Mouse (Mus musculus) T-helper 1 cell (primary cell): ENCODE results near the gene Ppm1n.

ENCODE experiments used
- in situ Hi-C: fragments of 300-600 bp; cut with MboI, MseI; formaldehyde crosslinking; loops from one replicate; pipeline ENCODE4 v1.15.1; 2025; ENCODE audit warnings: high pct_unique_total_duplicates

The Ppm1n gene

GRCm38 (mm10) chr7:19307739-19308453 is 28.0 kb upstream of the Ppm1n start:
- in situ Hi-C loops: loop anchor here (5.0 kb wide), 1 partner anchor 34 kb away; the partner anchor contains the start of gene Ercc1

GRCm38 (mm10) chr7:19306819-19307738 is 27.2 kb upstream of the Ppm1n start:
- in situ Hi-C loops: loop anchor here (5.0 kb wide), 1 partner anchor 35 kb away; the partner anchor contains the start of gene Ercc1

DNA sequence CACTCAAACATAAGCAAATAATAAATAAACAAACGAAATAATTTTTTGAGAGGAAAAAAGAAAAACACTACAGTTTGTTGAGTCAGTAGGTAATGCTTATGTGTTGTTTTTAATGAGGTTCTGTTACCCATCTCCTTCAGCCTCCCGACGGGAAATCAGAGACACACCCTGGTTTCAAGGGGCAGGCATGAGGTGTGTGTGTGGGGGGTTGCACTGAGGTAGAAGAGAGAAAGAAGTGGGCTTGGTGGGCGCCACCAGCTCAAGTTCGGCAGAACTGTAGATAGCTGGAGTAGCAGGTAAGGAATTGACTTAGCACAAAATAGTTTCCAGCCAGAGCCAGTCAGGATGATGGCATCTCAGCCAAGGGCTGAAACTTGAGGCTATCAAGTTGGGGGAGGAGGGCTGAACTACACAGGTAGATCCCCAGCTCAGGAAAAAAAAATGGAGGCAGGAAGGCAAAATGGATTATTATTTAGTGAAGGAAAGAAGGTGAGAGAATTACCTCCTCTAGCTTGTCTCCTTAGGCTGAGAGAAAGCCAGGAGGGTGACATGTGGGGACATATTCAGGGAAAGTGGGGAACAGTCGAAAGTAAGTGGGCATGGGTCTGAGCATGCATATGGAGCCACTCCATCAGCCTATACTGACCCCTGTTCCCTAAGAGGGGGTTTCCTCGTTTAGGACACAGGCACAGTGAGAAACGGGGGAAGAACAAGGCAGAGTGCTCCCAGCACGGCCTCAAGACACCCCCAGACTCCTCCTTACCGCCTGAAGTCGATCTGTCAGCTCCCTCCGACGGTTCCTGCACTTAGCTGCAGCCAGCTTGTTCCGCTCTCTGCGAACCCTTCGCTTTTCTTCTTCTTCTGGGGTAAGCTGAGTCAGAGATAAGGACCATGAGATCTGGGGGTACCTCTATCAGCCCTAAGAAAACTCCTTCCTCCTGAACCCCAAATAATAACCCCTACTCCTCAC is 26.2 kb upstream of the Ppm1n start:
- in situ Hi-C loops: loop anchor here (5.0 kb wide), 1 partner anchor 36 kb away; the partner anchor contains the start of gene Ercc1

DNA sequence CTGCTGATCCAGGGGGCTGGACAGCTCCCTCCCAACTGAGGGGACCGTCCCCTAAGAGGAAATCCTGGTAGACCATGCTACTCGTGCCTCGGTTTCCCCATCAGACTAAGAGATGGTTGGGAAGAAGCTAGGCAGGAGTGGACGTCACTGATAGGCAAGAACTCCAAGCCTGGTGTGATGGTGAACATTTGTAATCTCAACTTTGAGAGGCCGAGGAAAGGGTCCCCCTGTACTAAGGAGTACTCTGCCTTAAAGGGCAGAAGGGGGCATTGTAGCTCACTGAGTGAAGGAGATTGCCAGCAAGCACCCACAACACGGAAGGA is 25.5 kb upstream of the Ppm1n start:
- in situ Hi-C loops: loop anchor here (5.0 kb wide), 1 partner anchor 37 kb away; the partner anchor contains the start of gene Ercc1

GRCm38 (mm10) chr7:19304501-19305412 is 24.9 kb upstream of the Ppm1n start:
- in situ Hi-C loops: loop anchor here (5.0 kb wide), 1 partner anchor 38 kb away; the partner anchor contains the start of gene Ercc1

- in situ Hi-C loops: no loop called here
Measured at GRCm38 (mm10) chr7:19303770-19304169, 23.9 kb upstream of the Ppm1n start.

GRCm38 (mm10) chr7:19303046-19303305 is 23.1 kb upstream of the Ppm1n start:
- in situ Hi-C loops: no loop called here

DNA sequence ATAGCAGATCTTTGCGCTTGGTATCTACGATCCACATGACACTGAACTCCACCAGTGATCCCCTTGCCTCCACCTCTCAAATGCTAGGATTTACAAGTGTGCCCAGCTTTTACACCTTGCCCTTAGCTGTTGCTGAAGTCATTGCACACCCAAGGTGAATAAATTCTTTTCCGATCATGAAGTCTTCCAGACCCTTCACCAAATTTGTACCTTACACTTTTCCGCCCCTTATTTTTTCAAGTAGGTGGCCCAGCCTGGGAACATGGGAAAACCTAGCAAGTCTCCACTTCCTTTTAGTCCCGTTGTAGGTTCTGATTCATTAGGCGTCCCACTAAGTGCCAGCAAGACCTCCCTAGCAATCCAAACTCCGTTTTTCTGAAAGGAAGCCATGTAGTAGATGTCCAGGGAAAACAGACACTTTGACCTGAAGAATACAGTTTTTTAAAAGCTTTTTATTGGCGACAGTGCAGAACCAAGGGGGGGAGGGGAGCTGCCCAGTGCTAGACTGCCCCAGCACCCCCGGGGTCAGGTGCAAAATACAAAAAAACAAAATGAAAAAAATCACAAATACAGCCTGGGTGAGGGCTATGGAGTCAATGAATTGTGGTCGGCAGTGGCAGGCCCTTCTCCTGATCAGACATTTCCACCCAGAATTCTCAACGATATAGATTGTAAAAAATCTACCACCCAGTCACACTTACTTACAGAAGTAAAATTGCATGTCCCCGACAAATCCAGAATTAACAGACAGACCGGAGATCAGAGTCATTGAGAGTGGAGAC is 22.6 kb upstream of the Ppm1n start:
- in situ Hi-C loops: no loop called here

DNA sequence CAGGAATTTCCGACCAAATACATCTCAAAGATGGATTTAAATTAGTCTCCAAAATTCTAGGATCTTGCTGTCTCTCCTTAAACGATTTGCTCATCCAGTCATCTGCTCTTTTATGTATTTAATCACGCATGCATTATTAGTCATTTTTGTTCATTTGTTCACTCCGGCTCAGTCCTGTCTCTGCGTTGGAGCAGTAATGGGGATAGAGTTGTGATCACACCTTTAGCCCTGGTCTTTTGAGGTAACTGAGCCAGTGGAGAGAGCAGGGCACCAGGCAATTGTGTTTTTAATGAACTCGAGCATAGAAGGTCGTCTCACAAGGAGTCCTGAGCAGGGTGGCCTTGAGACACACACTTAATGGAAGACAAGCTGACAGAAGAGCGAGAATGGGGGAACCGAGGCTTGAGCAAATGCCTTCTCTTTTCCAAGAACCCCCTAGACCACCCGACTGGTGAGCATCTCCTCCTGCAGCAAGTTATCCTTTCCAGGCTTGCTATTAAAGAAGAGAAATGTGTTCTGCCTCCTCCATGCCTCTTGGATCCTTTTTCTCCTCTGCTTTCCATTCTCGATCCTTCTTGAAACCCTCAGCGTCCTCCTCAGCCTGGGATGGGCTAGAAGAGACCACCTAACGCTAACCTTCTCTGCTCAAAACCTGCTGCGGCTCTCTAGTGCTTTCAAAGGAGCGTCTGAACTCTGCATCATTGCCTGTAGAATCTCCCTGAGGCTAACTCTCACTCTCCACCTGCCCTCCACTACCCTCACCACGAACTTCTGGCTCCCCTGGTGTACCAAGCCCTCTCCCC is 21.8 kb upstream of the Ppm1n start:
- in situ Hi-C loops: no loop called here

DNA sequence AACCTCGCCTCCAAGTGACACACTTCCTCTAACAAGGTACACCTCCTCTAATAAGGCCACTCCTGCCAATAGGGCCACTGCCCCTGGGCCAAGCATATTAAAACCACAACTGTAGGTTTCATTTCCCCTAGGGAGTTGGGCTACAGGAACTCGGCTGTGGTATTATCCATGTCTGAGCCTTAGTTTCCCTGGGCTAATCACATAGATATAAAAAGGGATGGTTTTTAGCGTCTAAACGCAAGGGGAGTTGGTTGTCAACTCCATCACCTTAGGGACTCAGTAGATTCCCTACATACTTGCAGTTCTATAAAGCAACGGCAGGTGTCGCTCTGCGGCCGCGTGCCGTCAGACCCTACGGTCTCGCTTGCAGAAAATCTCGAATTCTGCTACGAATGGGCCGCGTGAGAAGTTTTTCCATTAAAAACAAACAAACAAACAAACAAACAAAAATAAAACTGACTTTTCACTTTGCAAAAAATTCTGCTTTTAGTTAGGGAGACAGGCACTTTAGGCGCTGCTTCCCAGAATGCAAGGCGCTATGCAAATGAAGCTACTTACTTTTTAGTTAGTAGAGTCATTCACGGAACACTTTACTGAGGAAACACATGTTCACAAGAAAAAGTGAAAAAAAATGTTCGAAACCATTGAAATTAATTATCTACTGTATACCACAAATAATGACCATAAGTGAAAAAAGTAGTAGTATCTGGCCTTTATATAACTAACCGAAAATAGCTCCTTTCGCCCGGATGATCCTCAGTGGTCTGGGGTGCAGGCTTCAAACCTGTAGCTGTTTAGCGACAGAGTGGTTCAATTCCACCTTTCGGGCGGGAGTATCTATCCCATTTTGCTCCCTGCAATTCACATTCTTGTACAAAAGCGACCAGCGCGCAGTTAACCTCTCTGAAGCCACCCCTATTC is 20.9 kb upstream of the Ppm1n start:
- in situ Hi-C loops: no loop called here

GRCm38 (mm10) chr7:19299194-19299593 is 19.3 kb upstream of the Ppm1n start:
- in situ Hi-C loops: no loop called here

DNA sequence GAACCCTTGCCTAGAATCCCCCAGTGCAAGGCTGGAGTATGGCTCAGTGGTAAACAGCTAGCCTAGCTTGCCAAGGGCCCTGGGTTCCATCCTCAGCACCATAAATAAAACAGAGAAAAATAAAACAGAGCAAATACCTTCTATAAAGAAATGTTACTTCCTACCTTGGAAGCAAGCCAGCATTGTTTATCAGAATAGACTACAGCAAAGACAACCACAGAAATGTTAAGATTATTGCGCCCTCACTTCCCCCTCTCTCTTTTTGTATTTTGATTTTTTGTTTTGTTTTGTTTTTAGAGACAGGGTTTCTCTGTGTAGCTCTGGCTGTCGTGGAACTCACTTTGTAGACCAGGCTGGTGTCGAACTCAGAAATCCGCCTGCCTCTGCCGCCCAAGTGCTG is 17.9 kb upstream of the Ppm1n start:
- in situ Hi-C loops: no loop called here

DNA sequence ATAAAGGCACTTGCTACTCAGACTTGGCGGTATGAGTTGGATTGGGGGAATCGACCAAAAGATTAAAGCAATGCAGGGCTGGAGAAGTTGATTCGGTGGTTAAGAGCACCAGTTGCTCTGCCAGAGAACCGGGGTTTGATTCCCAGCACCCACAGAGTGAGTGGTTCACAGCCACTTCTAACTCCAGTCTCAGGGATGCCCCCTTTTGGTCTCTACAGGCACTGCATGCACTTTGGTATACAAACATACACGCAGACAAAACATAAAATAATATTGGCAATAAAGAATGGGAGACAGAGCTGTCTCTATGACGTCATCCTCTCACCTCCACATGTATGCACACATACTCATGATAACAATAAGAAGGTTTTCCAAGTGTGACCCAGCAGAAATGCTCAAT is 17.2 kb upstream of the Ppm1n start:
- in situ Hi-C loops: no loop called here

DNA sequence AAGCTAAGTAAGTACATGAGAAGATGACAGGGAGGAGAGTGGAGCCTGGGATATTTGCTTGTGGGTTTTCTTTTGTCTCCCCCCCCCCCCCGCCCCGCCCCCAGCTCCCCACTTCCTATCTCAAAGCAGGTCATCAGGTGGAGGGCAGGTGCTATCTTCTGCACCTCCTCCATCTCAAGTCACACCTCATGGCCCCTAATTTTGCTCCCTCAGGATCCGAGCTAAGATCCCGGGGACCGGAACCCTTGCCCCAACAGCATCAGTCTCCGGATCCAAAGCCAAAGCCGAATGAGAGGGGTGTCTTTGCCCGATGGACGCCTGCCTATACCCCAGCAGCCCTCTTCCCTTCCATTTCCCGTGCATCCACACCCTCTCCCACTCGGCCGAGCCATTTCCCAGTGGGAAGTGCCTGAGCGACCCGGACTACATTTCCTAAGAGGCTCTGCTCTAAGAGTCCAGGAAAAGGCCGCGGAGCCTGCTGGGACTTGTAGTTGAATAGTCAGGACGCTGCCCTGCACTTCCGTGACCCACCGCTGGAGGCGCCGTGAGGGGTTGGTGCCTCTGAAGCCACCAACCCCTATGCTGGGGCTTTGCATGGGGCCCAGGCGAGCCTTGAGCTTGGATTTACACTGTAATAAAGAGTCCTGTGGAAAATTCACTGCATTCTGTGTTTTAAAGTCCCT is 15.8 kb upstream of the Ppm1n start:
- in situ Hi-C loops: no loop called here

DNA sequence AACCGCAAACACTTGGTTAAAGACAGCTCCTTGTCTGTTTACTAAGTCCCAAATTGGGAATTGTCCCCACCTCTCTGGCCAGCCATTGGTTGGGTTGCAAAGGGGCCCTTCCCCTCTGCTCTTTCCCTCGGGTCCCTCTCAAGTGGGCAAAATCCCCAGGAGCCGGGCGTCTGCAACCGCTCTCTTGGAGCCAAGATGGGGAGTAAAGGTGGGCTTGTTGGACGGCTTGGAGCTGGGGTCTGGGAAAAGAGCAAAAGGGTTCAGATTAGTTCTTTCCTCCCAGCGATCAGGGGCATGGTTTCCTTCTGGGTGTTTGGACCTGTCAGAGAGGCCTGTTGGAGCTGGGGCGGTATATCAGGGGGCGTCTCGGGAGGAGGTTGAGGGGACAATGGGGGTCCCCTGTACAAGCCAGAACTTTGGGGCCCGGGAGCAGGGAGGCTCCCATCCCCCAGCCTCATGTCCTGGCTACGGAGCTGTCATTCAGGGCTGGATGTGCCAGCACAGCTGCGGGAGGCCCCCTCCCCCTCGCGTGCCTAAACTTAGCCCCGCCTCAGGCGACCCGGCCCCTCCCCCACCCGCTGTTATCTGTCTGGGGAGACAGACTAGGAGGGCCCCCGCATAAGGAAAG is 11.2 kb upstream of the Ppm1n start:
- in situ Hi-C loops: no loop called here

GRCm38 (mm10) chr7:19284763-19285162 is 4.9 kb upstream of the Ppm1n start:
- in situ Hi-C loops: loop anchor here (5.0 kb wide), 2 partner anchors 52 to 107 kb away; partner anchors contain the start of gene Eml2

DNA sequence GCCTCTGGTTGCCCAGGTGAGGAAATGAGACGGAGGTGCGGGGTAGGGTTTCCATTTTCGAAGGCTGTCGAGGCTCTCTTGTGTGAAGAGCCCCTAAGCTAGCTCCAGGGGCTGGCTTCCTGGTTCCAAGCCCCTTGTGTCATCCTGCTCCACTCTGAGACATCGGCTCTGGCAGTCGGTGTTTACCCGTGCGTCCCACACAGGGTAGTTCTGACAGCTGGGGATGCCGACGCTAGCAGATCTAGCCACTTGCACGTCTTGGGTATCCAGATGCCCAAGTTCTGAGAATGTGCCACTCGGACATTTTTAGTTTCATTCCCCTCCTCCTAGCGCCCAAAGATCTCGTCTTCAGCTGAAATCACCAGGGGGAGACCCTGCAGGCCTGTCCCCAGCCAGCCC is 3.5 kb upstream of the Ppm1n start:
- in situ Hi-C loops: loop anchor here (5.0 kb wide), 2 partner anchors 51 to 106 kb away; partner anchors contain the start of gene Eml2
